Mouse (Mus musculus): ENCODE measurements around the gene Atp6v1a. TPM values are rescaled to one million over a fixed set of nuclear protein-coding genes. Genes with fewer than 3 reads are reported as not detected.

Atp6v1a gene
- polyA plus RNA-seq, 1 experiment, result 18.4 TPM

DNA sequence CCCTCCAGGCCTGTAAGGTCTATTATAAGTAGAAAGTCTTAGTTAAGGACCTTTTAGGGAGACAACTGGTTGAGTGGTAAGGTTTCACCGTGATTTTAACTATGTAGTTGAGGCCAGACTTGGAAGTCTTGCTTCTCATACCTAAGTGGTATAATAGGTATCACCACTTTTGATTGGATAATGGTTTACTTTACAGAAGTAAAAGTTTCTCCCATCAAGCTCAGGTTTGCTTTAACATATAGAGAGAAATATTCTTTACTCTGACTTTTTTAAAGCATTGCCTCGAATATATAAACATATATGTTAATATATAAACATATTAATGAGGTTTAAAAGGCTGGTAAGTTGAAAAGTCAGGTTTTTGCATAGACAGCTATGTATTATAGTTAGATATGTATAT lies 24.3 kb upstream of the Atp6v1a start:
- H3K27me3 ChIP-seq (ENCODE audit: control insufficient read depth, insufficient read depth, low read length), result no peaks in the 10 kb centered on the region
- no peak overlapping the region for H3K4me3 ChIP-seq (ENCODE audit: control insufficient read depth, insufficient read depth, low read length)
- H3K4me1 ChIP-seq (replicated peaks; ENCODE audit: control insufficient read depth, insufficient read depth, low read length), result no peaks in the 10 kb centered on the region
- H3K27ac ChIP-seq (ENCODE audit: control insufficient read depth, insufficient read depth, low read length), result no peak overlapping the region
- no peak for DNase-seq
- WGBS, result 95% methylated on average over 2 of the region's 2 CpGs
- TF ChIP-seq POLR2A (IDR thresholded peaks at IDR 0.05; ENCODE audit: control insufficient read depth, extremely low read depth, insufficient read depth, low read length, poor library complexity) (no peak), CTCF (IDR thresholded peaks at IDR 0.05; ENCODE audit: borderline replicate concordance, control insufficient read depth, extremely low read depth, insufficient read depth, low read length, poor library complexity) (no peak)
- H3K36me3 ChIP-seq (ENCODE audit: control insufficient read depth, insufficient read depth, low read length), result peaks cover 7% of the 10 kb centered on the region

DNA sequence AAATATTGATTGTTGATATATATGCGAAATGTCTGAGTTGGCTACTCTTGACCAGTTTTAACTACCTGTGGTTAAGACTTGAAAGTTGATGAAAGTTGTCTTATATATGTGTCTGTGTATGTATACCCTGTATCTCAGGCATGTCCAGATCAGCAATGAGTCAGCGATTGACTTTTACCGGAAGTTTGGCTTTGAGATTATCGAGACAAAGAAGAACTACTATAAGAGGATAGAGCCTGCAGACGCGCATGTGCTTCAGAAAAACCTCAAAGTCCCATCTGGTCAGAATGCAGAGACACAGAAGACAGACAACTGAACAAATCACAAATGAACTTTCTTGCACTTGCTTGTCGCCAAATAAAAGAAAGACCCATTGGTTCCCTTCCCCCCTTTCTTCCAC lies 19.8 kb upstream of the Atp6v1a start:
- peaks cover 8% of the 10 kb centered on the region for H3K36me3 ChIP-seq (ENCODE audit: control insufficient read depth, insufficient read depth, low read length)

DNA sequence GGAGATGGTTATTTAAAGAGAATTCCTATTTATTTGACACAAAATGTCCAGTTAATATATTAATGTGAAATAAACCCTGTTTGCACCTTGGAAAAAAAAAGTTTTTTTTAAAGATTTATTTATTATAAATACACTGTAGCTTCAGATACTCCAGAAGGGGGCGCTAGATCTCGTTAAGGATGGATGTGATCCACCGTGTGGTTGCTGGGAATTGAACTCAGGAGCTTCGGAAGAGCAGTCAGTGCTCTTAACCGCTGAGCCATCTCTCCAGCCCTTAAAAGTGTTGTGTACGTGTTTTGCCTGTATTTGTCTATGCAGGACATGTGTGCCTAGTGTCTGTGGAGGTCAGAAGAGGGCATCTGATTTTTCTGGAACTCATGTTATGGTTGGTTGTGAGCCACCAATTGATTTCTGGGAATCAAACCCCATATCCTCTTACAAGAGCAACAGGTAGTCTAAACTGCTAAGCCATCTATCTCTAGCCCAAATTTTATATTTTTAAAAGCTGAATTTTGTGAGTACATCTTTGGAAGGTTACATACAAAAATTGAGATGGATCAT lies 15.1 kb upstream of the Atp6v1a start:
- Histone ChIP-seq H3K4me3 (ENCODE audit: control insufficient read depth, insufficient read depth, low read length) (no peak overlapping the region), H3K27me3 (ENCODE audit: control insufficient read depth, insufficient read depth, low read length) (no peaks in the 10 kb centered on the region), H3K27ac (ENCODE audit: control insufficient read depth, insufficient read depth, low read length) (no peak overlapping the region), H3K4me1 (replicated peaks; ENCODE audit: control insufficient read depth, insufficient read depth, low read length) (no peaks in the 10 kb centered on the region), H3K36me3 (ENCODE audit: control insufficient read depth, insufficient read depth, low read length) (peaks cover 8% of the 10 kb centered on the region)
- no peak for DNase-seq
- WGBS, result 78% methylated on average over 6 of the region's 6 CpGs
- TF ChIP-seq CTCF (IDR thresholded peaks at IDR 0.05; ENCODE audit: borderline replicate concordance, control insufficient read depth, extremely low read depth, insufficient read depth, low read length, poor library complexity) (no peak), POLR2A (IDR thresholded peaks at IDR 0.05; ENCODE audit: control insufficient read depth, extremely low read depth, insufficient read depth, low read length, poor library complexity) (no peak)

More for the DNA sequence above, 19.8 kb upstream of the Atp6v1a start:
- no peak for DNase-seq
- no peaks in the 10 kb centered on the region for H3K4me1 ChIP-seq (replicated peaks; ENCODE audit: control insufficient read depth, insufficient read depth, low read length)
- 84% methylated on average over 7 of the region's 7 CpGs for WGBS
- no peak for TF ChIP-seq POLR2A (IDR thresholded peaks at IDR 0.05; ENCODE audit: control insufficient read depth, extremely low read depth, insufficient read depth, low read length, poor library complexity)
- TF ChIP-seq CTCF (IDR thresholded peaks at IDR 0.05; ENCODE audit: borderline replicate concordance, control insufficient read depth, extremely low read depth, insufficient read depth, low read length, poor library complexity), result no peak
- no peak overlapping the region for H3K27ac ChIP-seq (ENCODE audit: control insufficient read depth, insufficient read depth, low read length)
- no peak overlapping the region for H3K4me3 ChIP-seq (ENCODE audit: control insufficient read depth, insufficient read depth, low read length)
- H3K27me3 ChIP-seq (ENCODE audit: control insufficient read depth, insufficient read depth, low read length), result no peaks in the 10 kb centered on the region

DNA sequence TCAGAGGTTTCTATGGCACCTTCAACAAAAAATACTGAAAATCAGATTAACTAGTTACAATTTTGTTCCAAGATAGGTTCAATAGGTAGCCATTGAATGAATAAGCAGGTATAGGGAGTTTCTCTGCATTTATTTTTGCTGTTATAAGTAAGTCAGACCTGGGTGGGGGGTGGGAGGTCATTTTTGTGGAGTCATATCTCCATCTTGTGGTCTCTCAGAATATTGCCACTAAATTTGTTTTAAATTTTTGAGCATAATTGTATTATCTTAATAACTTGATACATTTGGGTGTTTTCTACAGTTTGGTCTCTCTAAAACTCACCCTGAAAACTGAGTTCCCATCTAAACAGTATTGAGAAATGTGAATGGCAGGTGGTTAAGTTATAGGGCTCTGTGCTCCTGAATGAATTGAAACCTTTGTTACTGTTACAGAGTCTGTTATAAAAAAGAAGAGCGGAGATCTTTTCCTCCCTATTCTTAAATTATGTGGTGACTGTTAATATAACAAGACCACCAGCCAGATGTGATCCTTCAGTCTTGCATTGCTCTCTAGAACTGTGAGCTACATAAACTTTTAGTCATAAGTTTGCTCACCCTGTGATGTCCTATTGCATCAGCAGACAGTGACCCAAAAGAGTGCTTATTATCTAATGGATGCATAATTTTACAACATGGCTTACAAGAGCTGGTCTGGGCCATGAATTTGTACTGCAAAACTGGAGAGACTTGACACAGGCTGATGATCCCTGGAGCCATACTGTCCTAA lies 9.7 kb upstream of the Atp6v1a start:
- DNase-seq, result no peak
- Histone ChIP-seq H3K36me3 (ENCODE audit: control insufficient read depth, insufficient read depth, low read length) (no peaks in the 10 kb centered on the region), H3K27me3 (ENCODE audit: control insufficient read depth, insufficient read depth, low read length) (no peaks in the 10 kb centered on the region), H3K4me1 (replicated peaks; ENCODE audit: control insufficient read depth, insufficient read depth, low read length) (no peaks in the 10 kb centered on the region), H3K27ac (ENCODE audit: control insufficient read depth, insufficient read depth, low read length) (no peak overlapping the region), H3K4me3 (ENCODE audit: control insufficient read depth, insufficient read depth, low read length) (no peak overlapping the region)
- TF ChIP-seq POLR2A (IDR thresholded peaks at IDR 0.05; ENCODE audit: control insufficient read depth, extremely low read depth, insufficient read depth, low read length, poor library complexity) (no peak), CTCF (IDR thresholded peaks at IDR 0.05; ENCODE audit: borderline replicate concordance, control insufficient read depth, extremely low read depth, insufficient read depth, low read length, poor library complexity) (no peak)
- 98% methylated on average over 1 of the region's 1 CpGs for WGBS

DNA sequence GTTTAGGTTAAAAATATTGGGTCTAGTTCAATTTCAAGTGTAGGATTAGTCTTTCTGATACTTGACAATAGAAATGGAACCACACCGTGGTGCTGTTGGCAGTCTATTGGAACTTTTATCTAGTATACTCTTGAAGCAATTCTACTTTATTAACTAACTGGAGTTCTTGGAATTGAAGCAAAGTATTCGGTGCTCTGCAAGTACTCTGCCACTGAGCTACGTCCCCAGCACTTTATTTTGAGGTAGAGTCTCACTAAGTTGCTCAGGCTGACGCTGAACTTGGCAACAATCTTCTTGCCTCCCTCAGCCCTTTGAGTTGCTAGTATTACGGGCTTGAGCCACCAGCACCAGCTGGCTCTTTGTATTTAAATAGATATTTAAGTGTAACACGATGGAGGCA lies 2.0 kb upstream of the Atp6v1a start:
- H3K4me3 ChIP-seq (ENCODE audit: control insufficient read depth, insufficient read depth, low read length), result no peak overlapping the region
- WGBS, result 49% methylated on average over 6 of the region's 6 CpGs
- no peak overlapping the region for H3K27ac ChIP-seq (ENCODE audit: control insufficient read depth, insufficient read depth, low read length)
- H3K36me3 ChIP-seq (ENCODE audit: control insufficient read depth, insufficient read depth, low read length), result no peaks in the 10 kb centered on the region
- TF ChIP-seq POLR2A (IDR thresholded peaks at IDR 0.05; ENCODE audit: control insufficient read depth, extremely low read depth, insufficient read depth, low read length, poor library complexity) (no peak), CTCF (IDR thresholded peaks at IDR 0.05; ENCODE audit: borderline replicate concordance, control insufficient read depth, extremely low read depth, insufficient read depth, low read length, poor library complexity) (no peak)
- no peak for DNase-seq
- no peaks in the 10 kb centered on the region for H3K27me3 ChIP-seq (ENCODE audit: control insufficient read depth, insufficient read depth, low read length)
- peaks cover 8% of the 10 kb centered on the region for H3K4me1 ChIP-seq (replicated peaks; ENCODE audit: control insufficient read depth, insufficient read depth, low read length)

DNA sequence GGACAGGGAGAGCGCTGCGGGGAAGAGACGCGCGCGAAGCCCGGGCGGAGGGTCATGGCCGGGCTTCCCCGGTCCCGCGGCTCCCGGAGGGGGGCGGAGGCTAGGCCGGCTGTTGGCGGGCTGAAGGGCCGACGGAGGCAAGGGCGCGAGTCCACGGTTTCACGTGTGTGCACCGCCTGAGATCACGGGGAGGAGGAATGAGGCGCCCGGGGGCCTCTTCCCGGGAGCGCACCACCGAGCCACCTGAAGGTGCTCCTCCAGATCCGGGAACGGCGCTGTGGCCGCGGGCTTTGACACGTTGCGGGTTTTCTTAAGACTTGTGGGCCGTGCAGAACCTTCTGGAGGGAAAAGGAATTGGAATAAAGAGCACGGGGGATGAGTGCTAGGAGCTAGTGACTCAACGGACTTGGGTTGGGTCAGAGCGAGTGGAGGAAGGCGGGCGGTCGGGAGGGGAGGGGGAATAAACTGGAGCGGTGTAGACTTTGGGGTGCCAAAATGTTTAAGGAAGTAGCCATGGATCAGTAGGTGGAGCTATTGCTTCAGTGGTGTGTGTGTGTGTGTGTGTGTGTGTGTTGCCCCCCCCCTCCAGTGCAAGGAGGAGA lies 782 bp upstream of the Atp6v1a start:
- no peak for TF ChIP-seq POLR2A (IDR thresholded peaks at IDR 0.05; ENCODE audit: control insufficient read depth, extremely low read depth, insufficient read depth, low read length, poor library complexity)
- Histone ChIP-seq H3K27me3 (ENCODE audit: control insufficient read depth, insufficient read depth, low read length) (no peaks in the 10 kb centered on the region), H3K27ac (ENCODE audit: control insufficient read depth, insufficient read depth, low read length) (peak overlapping the region; percentile 68; the same call in 1 of the 2 replicates), H3K4me3 (ENCODE audit: control insufficient read depth, insufficient read depth, low read length) (peak overlapping the region; percentile 89), H3K36me3 (ENCODE audit: control insufficient read depth, insufficient read depth, low read length) (no peaks in the 10 kb centered on the region), H3K4me1 (replicated peaks; ENCODE audit: control insufficient read depth, insufficient read depth, low read length) (peaks cover 8% of the 10 kb centered on the region)
- WGBS, result under 1% methylated on average over 44 of the region's 44 CpGs
- DNase-seq, result peak; percentile 69

Measured in thymus, adult 2 months (tissue).